Mouse (Mus musculus): Measurements from ENCODE around the gene Nppc. TPM values are rescaled to one million over a fixed set of nuclear protein-coding genes. Genes with fewer than 3 reads are reported as not detected.

Gene Nppc
- polyA plus RNA-seq, 1 experiment from 2014 or later, result 10.3 TPM

DNA sequence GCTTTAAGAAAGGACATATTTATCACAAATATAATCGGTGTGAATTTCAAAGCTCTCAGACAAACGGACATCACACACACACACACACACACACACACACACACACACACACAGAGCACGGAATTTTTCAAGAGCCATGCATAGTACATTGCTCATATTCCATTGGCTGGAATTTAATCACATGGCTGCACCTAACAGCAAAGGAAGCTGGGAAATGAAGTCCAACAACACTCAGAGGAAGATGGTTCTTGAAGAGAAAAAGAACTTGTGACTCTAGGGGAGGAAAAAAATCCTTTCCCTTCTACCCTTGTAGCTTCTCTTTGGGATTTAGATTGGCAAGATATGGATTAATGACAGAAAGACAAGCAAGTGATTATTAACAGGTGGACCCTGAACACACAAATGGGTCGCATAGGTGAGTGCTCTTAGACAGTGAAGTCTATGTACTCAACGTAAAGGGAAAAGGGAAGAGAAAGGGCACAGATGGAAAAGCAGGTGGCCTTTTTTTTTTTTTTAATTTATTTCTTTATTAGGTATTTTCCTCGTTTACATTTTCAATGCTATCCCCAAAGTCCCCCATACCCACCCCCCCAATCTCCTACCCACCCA, 35.5 kb downstream of the Nppc start:
- Histone ChIP-seq H3K36me3 (ENCODE audit: control insufficient read depth, insufficient read depth, low read length) (no peaks in the 10 kb centered on the region), H3K4me2 (replicated peaks; ENCODE audit: low read depth, low read length) (no peak overlapping the region), H3K27me3 (ENCODE audit: control insufficient read depth, insufficient read depth, low read length) (no peaks in the 10 kb centered on the region), H3K4me3 (ENCODE audit: low read depth, low read length) (no peak overlapping the region), H3K27ac (ENCODE audit: low read depth, low read length) (no peak overlapping the region), H3K9ac (ENCODE audit: low read depth, low read length) (no peak overlapping the region), H3K9me3 (ENCODE audit: control insufficient read depth, low read length) (no peaks in the 10 kb centered on the region), H3K4me1 (replicated peaks; ENCODE audit: control insufficient read depth, insufficient read depth, low read length) (no peaks in the 10 kb centered on the region)
- whole genome bisulfite sequencing, result 52% methylated on average over 6 of the region's 6 CpGs
- DNase-seq (ENCODE audit: low spot score) (peak; percentile 52), ATAC-seq (ENCODE audit: low FRiP score) (peak; percentile 77; the same call in 1 of the 2 replicates)

DNA sequence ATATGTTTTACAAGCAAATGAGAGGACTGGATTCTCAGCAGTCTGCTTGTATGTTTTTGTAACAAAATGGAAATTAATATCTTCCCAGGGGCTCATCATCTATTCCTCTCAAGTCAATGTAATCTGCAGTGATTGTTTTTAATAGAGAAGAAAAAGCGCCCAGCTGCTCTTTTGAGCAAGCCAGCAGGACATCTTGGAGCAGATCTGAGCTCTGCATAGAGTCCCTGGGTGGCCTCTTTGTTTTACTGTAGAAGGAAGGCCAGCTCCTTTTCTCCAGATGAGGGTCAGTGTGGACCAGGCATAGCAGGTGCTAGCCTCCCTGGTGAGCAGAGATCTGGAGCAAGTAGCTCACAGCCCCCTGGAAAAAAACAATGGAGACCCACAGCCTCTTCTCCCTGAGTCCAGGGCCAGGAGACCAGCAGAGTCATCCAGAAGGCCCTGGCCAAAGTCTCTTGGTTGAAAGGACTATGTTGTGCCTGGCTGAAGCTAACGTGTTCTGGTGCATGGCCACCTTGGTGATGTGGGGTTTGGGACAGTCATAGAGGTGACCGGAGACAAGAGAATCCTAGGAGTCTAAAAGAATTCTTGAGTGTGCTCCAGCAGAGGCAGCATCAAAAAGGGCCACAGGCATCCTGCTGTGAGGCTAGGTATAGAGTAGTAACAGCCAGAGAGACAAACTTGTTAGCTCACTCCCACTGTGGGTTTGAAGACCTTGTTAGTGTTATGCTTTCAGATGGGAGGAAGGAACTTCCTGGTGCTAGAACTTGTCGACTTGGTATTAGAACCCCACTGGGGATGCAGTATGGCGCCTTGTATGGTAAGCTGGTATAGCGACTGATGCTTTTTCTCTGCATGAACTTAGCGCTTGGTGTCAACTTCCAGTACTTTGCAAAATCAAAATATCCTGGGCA, 36.3 kb downstream of the Nppc start:
- Histone ChIP-seq H3K4me2 (replicated peaks; ENCODE audit: low read depth, low read length) (no peak overlapping the region), H3K9ac (ENCODE audit: low read depth, low read length) (no peak overlapping the region), H3K27me3 (ENCODE audit: control insufficient read depth, insufficient read depth, low read length) (no peaks in the 10 kb centered on the region), H3K36me3 (ENCODE audit: control insufficient read depth, insufficient read depth, low read length) (no peaks in the 10 kb centered on the region), H3K9me3 (ENCODE audit: control insufficient read depth, low read length) (no peaks in the 10 kb centered on the region), H3K4me3 (ENCODE audit: low read depth, low read length) (no peak overlapping the region), H3K27ac (ENCODE audit: low read depth, low read length) (no peak overlapping the region), H3K4me1 (replicated peaks; ENCODE audit: control insufficient read depth, insufficient read depth, low read length) (no peaks in the 10 kb centered on the region)
- ATAC-seq (ENCODE audit: low FRiP score) (peak; percentile 22; the same call in 1 of the 2 replicates), DNase-seq (ENCODE audit: low spot score) (no peak)
- WGBS, result 54% methylated on average over 7 of the region's 7 CpGs

DNA sequence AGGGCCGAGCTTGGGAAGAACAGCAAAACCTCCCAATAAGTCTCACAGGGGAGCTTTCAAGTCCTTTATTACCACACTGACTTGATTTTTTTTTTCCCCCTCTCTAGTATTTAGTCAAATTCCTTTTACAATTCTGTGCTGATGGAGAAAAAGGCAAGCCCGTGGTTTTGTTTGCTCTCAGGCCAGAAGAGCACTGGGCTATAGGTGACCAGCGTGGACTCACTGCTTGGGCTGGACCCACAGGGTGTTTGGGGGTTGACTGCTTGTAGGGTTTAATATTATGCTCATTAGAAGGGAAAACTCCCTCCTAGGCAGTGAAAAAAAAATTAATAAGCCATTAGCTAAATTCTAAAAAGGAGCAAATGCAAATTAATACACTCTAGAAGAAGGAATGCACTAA, 36.9 kb downstream of the Nppc start:
- 51% methylated on average over 3 of the region's 3 CpGs for WGBS
- no peaks in the 10 kb centered on the region for H3K27me3 ChIP-seq (ENCODE audit: control insufficient read depth, insufficient read depth, low read length)
- H3K4me2 ChIP-seq (replicated peaks; ENCODE audit: low read depth, low read length), result no peak overlapping the region
- no peaks in the 10 kb centered on the region for H3K36me3 ChIP-seq (ENCODE audit: control insufficient read depth, insufficient read depth, low read length)
- H3K4me3 ChIP-seq (ENCODE audit: low read depth, low read length), result no peak overlapping the region
- no peaks in the 10 kb centered on the region for H3K9me3 ChIP-seq (ENCODE audit: control insufficient read depth, low read length)
- H3K4me1 ChIP-seq (replicated peaks; ENCODE audit: control insufficient read depth, insufficient read depth, low read length), result no peaks in the 10 kb centered on the region
- no peak overlapping the region for H3K9ac ChIP-seq (ENCODE audit: low read depth, low read length)
- DNase-seq (ENCODE audit: low spot score) (no peak), ATAC-seq (ENCODE audit: low FRiP score) (no peak)
- H3K27ac ChIP-seq (ENCODE audit: low read depth, low read length), result no peak overlapping the region

DNA sequence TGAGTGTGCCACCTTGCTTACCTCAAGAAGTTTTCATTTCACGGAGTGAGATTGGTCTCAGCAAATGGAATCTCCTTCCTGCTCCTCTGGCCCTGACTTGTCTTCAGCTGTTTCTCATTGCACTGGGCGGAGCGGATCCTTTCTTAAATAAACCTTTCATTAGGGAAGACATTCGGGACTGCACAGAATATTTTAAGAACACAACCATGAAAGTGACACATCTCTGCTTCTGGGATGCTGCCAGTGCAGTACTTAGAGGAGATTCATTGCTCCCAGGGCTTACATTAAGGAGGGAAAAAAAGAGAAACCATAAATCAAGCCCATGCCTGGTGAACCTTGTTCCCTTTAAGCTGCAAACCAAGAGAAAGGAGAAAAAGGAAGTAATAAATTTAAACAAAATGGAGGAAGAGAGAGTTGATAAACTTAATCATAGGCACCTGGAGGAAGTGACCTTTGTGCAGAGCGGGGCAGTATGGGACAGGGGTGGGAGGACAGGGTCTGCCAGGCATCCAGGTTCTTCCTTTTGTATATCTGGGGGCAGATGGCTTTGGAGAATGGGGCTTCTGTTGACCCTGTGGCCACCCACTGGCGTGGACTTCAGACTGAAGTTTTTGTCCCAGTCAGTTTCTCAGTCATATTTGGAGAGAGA, 37.5 kb downstream of the Nppc start:
- Histone ChIP-seq H3K27me3 (ENCODE audit: control insufficient read depth, insufficient read depth, low read length) (no peaks in the 10 kb centered on the region), H3K9ac (ENCODE audit: low read depth, low read length) (no peak overlapping the region), H3K9me3 (ENCODE audit: control insufficient read depth, low read length) (no peaks in the 10 kb centered on the region), H3K4me2 (replicated peaks; ENCODE audit: low read depth, low read length) (no peak overlapping the region), H3K36me3 (ENCODE audit: control insufficient read depth, insufficient read depth, low read length) (no peaks in the 10 kb centered on the region), H3K4me1 (replicated peaks; ENCODE audit: control insufficient read depth, insufficient read depth, low read length) (no peaks in the 10 kb centered on the region), H3K27ac (ENCODE audit: low read depth, low read length) (no peak overlapping the region), H3K4me3 (ENCODE audit: low read depth, low read length) (no peak overlapping the region)
- WGBS, result 66% methylated on average over 6 of the region's 6 CpGs
- no peak for DNase-seq (ENCODE audit: low spot score)
- no peak for ATAC-seq (ENCODE audit: low FRiP score)

DNA sequence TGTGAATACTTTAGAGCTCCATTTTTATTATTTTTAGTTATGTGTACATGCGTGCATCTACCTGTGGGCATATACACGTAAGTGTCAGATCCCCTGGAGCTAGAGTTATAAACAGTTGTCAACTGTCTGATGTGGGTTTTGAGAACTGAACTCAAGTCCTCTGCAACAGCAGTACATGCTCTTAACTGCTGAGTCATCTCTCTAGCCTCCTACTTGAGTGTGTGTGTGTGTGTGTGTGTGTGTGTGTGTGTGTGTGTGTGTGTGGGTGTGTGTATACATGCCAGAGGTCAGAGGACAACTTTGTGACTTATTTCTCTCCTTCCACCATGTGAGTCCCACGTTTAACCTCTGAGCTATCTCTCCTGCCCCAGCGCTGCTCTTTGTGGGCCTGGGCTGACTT, 39.8 kb downstream of the Nppc start:
- DNase-seq (ENCODE audit: low spot score) (no peak), ATAC-seq (ENCODE audit: low FRiP score) (no peak)
- Histone ChIP-seq H3K36me3 (ENCODE audit: control insufficient read depth, insufficient read depth, low read length) (no peaks in the 10 kb centered on the region), H3K27ac (ENCODE audit: low read depth, low read length) (no peak overlapping the region), H3K4me3 (ENCODE audit: low read depth, low read length) (no peak overlapping the region), H3K9ac (ENCODE audit: low read depth, low read length) (no peak overlapping the region), H3K9me3 (ENCODE audit: control insufficient read depth, low read length) (no peaks in the 10 kb centered on the region), H3K27me3 (ENCODE audit: control insufficient read depth, insufficient read depth, low read length) (no peaks in the 10 kb centered on the region), H3K4me2 (replicated peaks; ENCODE audit: low read depth, low read length) (no peak overlapping the region), H3K4me1 (replicated peaks; ENCODE audit: control insufficient read depth, insufficient read depth, low read length) (no peaks in the 10 kb centered on the region)
- 80% methylated on average over 4 of the region's 4 CpGs for WGBS

DNA sequence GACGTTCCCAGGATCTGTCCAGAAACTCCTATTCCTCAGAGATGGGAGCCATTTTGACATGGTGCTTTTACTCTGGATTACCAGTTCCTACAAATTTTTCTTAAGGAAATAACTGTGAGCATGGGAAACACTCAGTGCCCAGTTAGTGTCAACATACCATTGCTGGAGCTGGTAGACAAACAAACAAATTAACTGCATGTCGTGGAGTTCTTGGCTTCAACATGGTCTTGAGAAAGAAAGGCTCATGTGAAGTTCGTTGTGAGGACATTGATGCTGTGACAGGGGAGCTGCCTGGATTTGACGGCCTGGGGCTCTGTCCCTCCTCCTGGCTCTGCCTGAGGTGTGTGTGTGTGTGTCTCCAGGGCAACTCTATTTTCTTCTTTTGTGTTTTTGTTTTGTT, 40.4 kb downstream of the Nppc start:
- WGBS, result 51% methylated on average over 4 of the region's 4 CpGs
- no peak for ATAC-seq (ENCODE audit: low FRiP score)

DNA sequence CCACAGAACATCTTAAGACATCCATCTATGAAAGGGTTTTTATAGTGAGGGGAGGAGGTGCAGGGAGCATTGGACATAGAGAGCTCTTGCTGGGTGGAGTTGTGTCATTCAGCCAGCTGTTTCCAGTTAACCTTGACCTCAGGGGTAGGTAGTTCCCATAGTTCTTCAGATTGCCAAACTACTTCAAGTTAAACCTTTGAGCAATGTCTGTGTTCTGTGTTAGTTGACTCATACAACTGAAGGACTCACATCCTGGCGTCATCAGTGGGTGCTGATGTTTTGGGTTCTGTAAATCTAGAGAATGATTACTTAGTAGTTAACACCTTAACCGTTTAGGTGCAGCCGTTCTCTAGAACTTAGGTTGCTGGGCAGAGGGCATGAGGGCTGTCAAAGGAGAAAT, 42.1 kb downstream of the Nppc start:
- no peak overlapping the region for H3K9ac ChIP-seq (ENCODE audit: low read depth, low read length)
- DNase-seq (ENCODE audit: low spot score) (no peak), ATAC-seq (ENCODE audit: low FRiP score) (no peak)
- no peaks in the 10 kb centered on the region for H3K27me3 ChIP-seq (ENCODE audit: control insufficient read depth, insufficient read depth, low read length)
- WGBS, result 73% methylated on average over 3 of the region's 3 CpGs
- no peaks in the 10 kb centered on the region for H3K4me1 ChIP-seq (replicated peaks; ENCODE audit: control insufficient read depth, insufficient read depth, low read length)
- no peak overlapping the region for H3K4me3 ChIP-seq (ENCODE audit: low read depth, low read length)
- H3K9me3 ChIP-seq (ENCODE audit: control insufficient read depth, low read length), result no peaks in the 10 kb centered on the region
- no peak overlapping the region for H3K27ac ChIP-seq (ENCODE audit: low read depth, low read length)
- no peaks in the 10 kb centered on the region for H3K36me3 ChIP-seq (ENCODE audit: control insufficient read depth, insufficient read depth, low read length)
- H3K4me2 ChIP-seq (replicated peaks; ENCODE audit: low read depth, low read length), result no peak overlapping the region

More for the DNA sequence above, 40.4 kb downstream of the Nppc start:
- no peak overlapping the region for H3K4me3 ChIP-seq (ENCODE audit: low read depth, low read length)
- H3K4me1 ChIP-seq (replicated peaks; ENCODE audit: control insufficient read depth, insufficient read depth, low read length), result no peaks in the 10 kb centered on the region
- no peak overlapping the region for H3K4me2 ChIP-seq (replicated peaks; ENCODE audit: low read depth, low read length)
- no peak overlapping the region for H3K9ac ChIP-seq (ENCODE audit: low read depth, low read length)
- no peaks in the 10 kb centered on the region for H3K36me3 ChIP-seq (ENCODE audit: control insufficient read depth, insufficient read depth, low read length)
- no peaks in the 10 kb centered on the region for H3K27me3 ChIP-seq (ENCODE audit: control insufficient read depth, insufficient read depth, low read length)
- H3K9me3 ChIP-seq (ENCODE audit: control insufficient read depth, low read length), result no peaks in the 10 kb centered on the region
- no peak overlapping the region for H3K27ac ChIP-seq (ENCODE audit: low read depth, low read length)
- DNase-seq (ENCODE audit: low spot score), result no peak

DNA sequence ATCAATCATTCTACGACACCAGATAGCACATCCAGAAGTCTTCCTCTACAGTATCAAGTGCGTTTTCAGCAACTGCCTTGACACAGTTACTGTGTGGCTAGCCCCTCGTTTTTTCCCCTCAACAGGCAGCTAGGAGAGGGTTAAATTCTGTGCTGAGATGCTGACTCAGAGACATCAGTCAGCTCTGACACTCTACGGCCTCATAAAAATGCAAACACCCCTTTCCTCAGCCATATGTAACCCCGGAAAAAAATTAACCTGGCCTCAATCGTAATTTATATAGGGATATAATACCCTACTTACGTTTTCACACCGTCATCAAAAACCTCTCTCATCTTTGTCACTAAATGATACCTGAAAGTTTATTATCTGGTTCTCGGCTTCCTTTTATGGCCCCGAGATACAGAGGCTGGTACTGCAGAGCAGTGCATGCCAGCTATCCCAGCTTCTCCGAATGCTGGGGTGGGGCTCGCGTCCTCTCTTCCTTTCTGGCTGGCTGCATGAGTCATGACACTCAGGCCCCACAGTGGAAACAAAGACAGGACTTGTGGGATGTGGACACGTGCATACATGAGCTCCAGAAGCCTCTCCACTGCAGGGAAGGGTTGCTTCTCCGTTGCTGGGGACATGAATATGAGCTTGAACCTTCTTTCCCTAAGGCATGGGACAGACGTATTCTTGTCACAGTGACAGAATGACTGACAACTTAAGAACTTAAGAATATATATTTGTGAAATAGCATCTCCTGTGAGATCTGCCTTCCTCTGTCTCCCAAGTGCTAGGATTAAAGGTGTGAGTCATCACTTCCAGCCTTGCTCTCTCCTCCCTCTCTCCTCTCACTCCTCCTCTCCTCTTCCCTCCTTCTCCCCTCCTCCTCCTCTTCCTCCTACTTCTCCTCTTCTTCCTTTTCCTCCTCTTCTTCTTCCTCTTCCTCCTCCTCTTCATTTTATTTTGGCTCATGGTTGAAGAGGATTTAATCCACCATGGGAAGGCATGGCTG, 47.1 kb downstream of the Nppc start:
- no peaks in the 10 kb centered on the region for H3K36me3 ChIP-seq (ENCODE audit: control insufficient read depth, insufficient read depth, low read length)
- ATAC-seq (ENCODE audit: low FRiP score) (no peak), DNase-seq (ENCODE audit: low spot score) (no peak)
- H3K9me3 ChIP-seq (ENCODE audit: control insufficient read depth, low read length), result no peaks in the 10 kb centered on the region
- H3K4me3 ChIP-seq (ENCODE audit: low read depth, low read length), result no peak overlapping the region
- H3K27ac ChIP-seq (ENCODE audit: low read depth, low read length), result no peak overlapping the region
- no peaks in the 10 kb centered on the region for H3K27me3 ChIP-seq (ENCODE audit: control insufficient read depth, insufficient read depth, low read length)
- H3K9ac ChIP-seq (ENCODE audit: low read depth, low read length), result no peak overlapping the region
- H3K4me1 ChIP-seq (replicated peaks; ENCODE audit: control insufficient read depth, insufficient read depth, low read length), result no peaks in the 10 kb centered on the region
- 71% methylated on average over 16 of the region's 16 CpGs for WGBS
- H3K4me2 ChIP-seq (replicated peaks; ENCODE audit: low read depth, low read length), result no peak overlapping the region

Measured in hindbrain, embryonic 11.5 days (tissue).